Mouse (Mus musculus) brain, embryonic 14.5 days (tissue): ENCODE results near the gene Kcnh1.
A peak's percentile ranks its signal among the peaks of the same experiment; 100 is the strongest.

ENCODE experiments used
- CTCF ChIP-seq: fragments of 200-500 bp; IDR thresholded peaks from 2 replicates; pipeline ENCODE4 v1.5.1; 2012; ENCODE audit warnings: inconsistent platforms, mild to moderate bottlenecking, moderate library complexity, borderline replicate concordance; ENCODE audit not compliant: insufficient read depth, insufficient read length; ENCODE audit errors: extremely low read depth
- POLR2A ChIP-seq: fragments of 200-500 bp; IDR thresholded peaks from 2 replicates; pipeline ENCODE4 v1.6.1; 2012; ENCODE audit warnings: mild to moderate bottlenecking, inconsistent platforms, borderline replicate concordance; ENCODE audit not compliant: poor library complexity, insufficient read depth, insufficient read length, severe bottlenecking; ENCODE audit errors: extremely low read depth

DNA sequence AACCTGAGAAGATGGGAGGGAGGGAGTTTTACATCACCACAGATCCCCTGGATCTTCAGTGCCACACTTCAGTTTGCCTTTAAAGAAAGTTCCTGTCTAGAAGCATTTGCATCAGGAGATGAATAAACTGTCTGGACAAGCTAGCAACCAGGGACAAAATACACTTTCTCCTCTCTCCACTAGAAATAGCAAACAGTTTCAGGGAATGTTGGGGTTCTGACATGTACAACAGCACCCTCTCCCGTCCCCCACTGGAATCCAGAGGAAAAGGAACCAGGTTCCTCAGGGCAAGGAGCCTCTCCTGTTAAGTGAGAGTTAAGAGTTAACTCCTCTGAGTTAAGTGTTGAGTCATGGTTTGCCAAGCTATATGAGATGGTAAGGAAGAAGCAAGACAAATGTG lies 356.3 kb downstream of the Kcnh1 start:
- TF ChIP-seq POLR2A = no peak
- TF ChIP-seq CTCF = peak; percentile 50; the same call in 1 of the 2 replicates
